Mouse (Mus musculus) heart, adult 10 weeks (tissue): ENCODE data around the gene Cnrip1. TPM values are rescaled to one million over a fixed set of nuclear protein-coding genes. Genes with fewer than 3 reads are reported as not detected.

Source experiments
- polyA plus RNA-seq: library from polyadenylated mRNA; stranded (reverse); fragments of 350-450 nt; fragmentation: Illumina TruSeq; extraction: RNeasy Lipid Tissue Mini Kit (QIAGEN cat#74804); gene quantifications from one replicate; pipeline ENCODE4 v1.2.3, GENCODE M21; 2014; ENCODE audit warnings: low read depth, low replicate concordance

The Cnrip1 gene
- polyA plus RNA-seq: 3.7 TPM

DNA sequence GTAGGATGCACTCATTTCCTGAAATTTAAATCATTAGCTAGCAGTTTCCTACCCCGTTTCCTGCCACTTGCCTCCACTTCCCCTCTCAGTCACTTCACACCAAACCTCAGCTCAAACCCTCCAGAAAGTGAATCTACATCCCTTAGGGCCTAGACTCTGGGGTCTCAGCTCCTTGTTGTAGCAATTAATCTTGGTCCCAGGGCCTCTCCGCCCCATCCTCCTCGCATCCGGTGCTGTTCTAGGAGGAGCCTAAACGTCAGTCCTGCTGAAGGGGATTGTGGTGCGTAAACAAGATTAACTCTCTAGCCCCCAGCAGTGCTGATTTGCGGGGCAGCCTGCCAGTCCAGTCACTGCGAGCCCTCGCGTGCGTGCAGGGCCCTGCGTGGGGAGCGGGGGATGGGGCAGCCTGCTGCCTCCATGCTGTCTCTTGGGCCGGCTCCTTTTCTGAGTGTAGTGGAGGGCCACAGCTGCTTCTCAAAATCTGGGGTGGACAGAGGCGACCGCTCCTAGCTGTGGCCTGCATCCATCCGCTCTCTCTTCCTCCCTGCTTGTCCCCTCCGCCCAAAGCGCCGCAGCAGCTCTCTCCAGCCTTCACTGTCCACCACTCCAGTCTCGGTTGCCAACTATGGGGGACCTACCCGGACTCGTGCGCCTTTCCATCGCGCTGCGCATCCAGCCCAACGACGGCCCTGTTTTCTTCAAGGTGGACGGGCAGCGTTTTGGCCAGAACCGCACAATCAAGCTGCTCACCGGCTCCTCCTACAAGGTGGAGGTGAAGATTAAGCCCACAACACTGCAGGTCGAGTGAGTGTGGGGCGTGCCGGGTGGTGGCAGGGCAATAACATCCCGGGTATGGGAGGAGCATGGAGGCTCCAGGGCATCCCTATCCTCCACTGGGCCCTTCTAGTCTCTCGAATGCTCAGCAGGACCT is at the start of gene Cnrip1, which contains the start of gene Plek:
TSS of gene Cnrip1 (plus strand) at position 42 of the 931 bp plus-strand sequence.
TSS of gene Plek (minus strand) at position 837 of the 931 bp plus-strand sequence.

Other genes with a start within 250 kb of the Cnrip1 start
- 0.45 TPM for gene Fbxo48, start 100.2 kb upstream of the Cnrip1 start, polyA plus RNA-seq
- 2.5 TPM for gene Plek, start 795 bp downstream of the Cnrip1 start, polyA plus RNA-seq
- gene Ppp3r1, start 107.7 kb downstream of the Cnrip1 start, polyA plus RNA-seq: 66.1 TPM
- gene Wdr92, start 130.5 kb downstream of the Cnrip1 start, polyA plus RNA-seq: 18.0 TPM
- gene Pno1, start 160.0 kb downstream of the Cnrip1 start, polyA plus RNA-seq: 42.5 TPM
- gene C1d, start 206.0 kb downstream of the Cnrip1 start, polyA plus RNA-seq: 63.3 TPM